Mouse (Mus musculus) retina, postnatal 7 days (tissue): ENCODE data around the gene Ypel4.

Source experiments
- DNase-seq: peaks from one replicate; pipeline ENCODE4 v3.0.0-alpha.2; 2012; ENCODE audit warnings: low read depth, low spot score

The Ypel4 gene

GRCm38 (mm10) chr2:84760777-84761176 lies 26.9 kb downstream of the Ypel4 start:
- no peak for DNase-seq

- no peak for DNase-seq
Observed at GRCm38 (mm10) chr2:84761309-84761708, 27.5 kb downstream of the Ypel4 start.

GRCm38 (mm10) chr2:84761840-84762239 lies 28.0 kb downstream of the Ypel4 start:
- DNase-seq, result no peak

- no peak for DNase-seq
Observed at GRCm38 (mm10) chr2:84762295-84762694, 28.4 kb downstream of the Ypel4 start.

- no peak for DNase-seq
Observed at GRCm38 (mm10) chr2:84762818-84763217, 29.0 kb downstream of the Ypel4 start.

- no peak for DNase-seq
Observed at GRCm38 (mm10) chr2:84770501-84770900, 36.6 kb downstream of the Ypel4 start.

GRCm38 (mm10) chr2:84772454-84772853 lies 38.6 kb downstream of the Ypel4 start:
- DNase-seq, result no peak

GRCm38 (mm10) chr2:84773195-84773594 lies 39.3 kb downstream of the Ypel4 start:
- DNase-seq, result no peak

GRCm38 (mm10) chr2:84774751-84775150 lies 40.9 kb downstream of the Ypel4 start:
- DNase-seq, result peak; percentile 42

- DNase-seq, result no peak
Observed at GRCm38 (mm10) chr2:84775241-84775640, 41.4 kb downstream of the Ypel4 start, which contains the start of gene Serping1. Gene Serping1, minus strand, starts transcription at chr2:84775444.

GRCm38 (mm10) chr2:84775665-84776064 lies 41.8 kb downstream of the Ypel4 start:
- DNase-seq, result no peak

- no peak for DNase-seq
Observed at GRCm38 (mm10) chr2:84777706-84778105, 43.8 kb downstream of the Ypel4 start.

- DNase-seq, result no peak
Observed at GRCm38 (mm10) chr2:84779210-84779609, 45.4 kb downstream of the Ypel4 start.

GRCm38 (mm10) chr2:84783315-84783714 lies 49.5 kb downstream of the Ypel4 start:
- DNase-seq, result no peak

- DNase-seq, result no peak
Observed at GRCm38 (mm10) chr2:84783840-84784566, 50.1 kb downstream of the Ypel4 start.
